Mouse (Mus musculus) stomach, postnatal 0 days (tissue): Measurements from ENCODE around the gene Txnrd1.

Experiments used
- CTCF ChIP-seq: IDR thresholded peaks from 2 replicates; pipeline ENCODE4 v1.5.1; 2016; ENCODE audit warnings: antibody characterized with exemption, low read depth, mild to moderate bottlenecking, moderate library complexity
- EP300 ChIP-seq: optimal IDR thresholded peaks from 2 replicates; pipeline ENCODE3; 2016; ENCODE audit warnings: antibody characterized with exemption

DNA sequence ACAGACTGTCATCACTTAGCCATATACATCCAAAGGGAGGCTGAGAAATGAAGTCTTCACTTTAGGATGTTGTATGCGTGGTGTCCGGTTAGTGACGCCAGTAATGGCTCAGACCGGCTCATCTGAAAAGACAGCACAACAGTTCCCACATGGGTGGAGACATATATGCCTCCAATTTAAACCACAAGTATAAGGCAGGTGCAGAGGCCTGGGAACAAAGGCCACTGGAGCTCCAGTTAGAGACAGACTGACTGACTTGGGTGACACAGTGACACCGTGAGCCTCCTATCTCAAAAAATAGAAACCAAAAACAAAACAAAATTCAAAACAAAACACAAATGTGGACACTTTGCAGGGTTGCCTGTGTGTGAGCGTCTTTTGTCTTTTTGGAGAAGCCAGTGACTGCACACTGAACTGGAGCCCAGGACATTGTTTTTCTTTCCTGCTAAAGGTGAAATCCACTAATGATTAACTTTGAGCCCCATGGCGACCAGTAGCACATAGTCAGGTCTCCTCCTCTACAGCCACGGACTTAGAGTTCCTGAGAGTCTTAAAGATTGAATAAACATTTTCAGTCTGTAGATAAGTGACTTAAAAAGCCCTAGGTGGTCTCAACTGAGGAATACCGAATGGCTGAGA lies 14.2 kb downstream of the Txnrd1 start:
- TF ChIP-seq CTCF (no peak), EP300 (no peak)
